ENCODE assay signal across 17 mouse cellular contexts in genomic region chr12:75827751-75828150, GRCm38 (mm10). TPM values are rescaled to one million over a fixed set of nuclear protein-coding genes. Genes with fewer than 3 reads are reported as not detected.
A peak's percentile ranks its signal among the peaks of the same experiment; 100 is the strongest.
DNase-seq lines count a peak whose midpoint lies in the region; ATAC-seq and TF ChIP-seq lines count a peak whose summit lies in the region.
"Had no signal": no experiment of that assay in that cellular context is flagged by ENCODE, and none has a peak within 500 bp of the region (broad histone marks: within the 10 kb centered on the region; RNA-seq: fewer than 3 reads in every experiment).

No protein-coding gene starts in this region.

- TF ChIP-seq POLR2A in embryonic fibroblast, embryonic 13.5 days (IDR thresholded peaks at IDR 0.05; ENCODE audit: low read depth, low read length) = no peak

- 0 out of 2 replicates have a peak overlapping the region, but pooled peaks have one; percentile 7 for H3K4me2 ChIP-seq in embryonic facial prominence, embryonic 14.5 days (ENCODE audit: low read depth, low read length)
- H3K4me2 ChIP-seq in lung, postnatal 0 days (replicated peaks; ENCODE audit: low read depth, low read length) = 0 out of 2 replicates have a peak overlapping the region, but pooled peaks have one; percentile 27
- H3K4me2 ChIP-seq: midbrain, embryonic 12.5 days; neural tube, embryonic 13.5 days had no signal

- no peaks in the 10 kb centered on the region for H3K9me3 ChIP-seq in embryonic facial prominence, embryonic 14.5 days (ENCODE audit: control insufficient read depth, low read length)
- H3K9me3 ChIP-seq in embryonic facial prominence, embryonic 10.5 days = no peaks in the 10 kb centered on the region
- no peaks in the 10 kb centered on the region for H3K9me3 ChIP-seq in lung, postnatal 0 days (ENCODE audit: low read length)
- H3K9me3 ChIP-seq: hindbrain, embryonic 10.5 days; midbrain, embryonic 12.5 days; neural tube, embryonic 13.5 days had no signal

- TF ChIP-seq CTCF in lung, postnatal 0 days (IDR thresholded peaks at IDR 0.05) = no peak
- TF ChIP-seq CTCF in embryonic fibroblast, embryonic 13.5 days (IDR thresholded peaks at IDR 0.05; ENCODE audit: borderline replicate concordance, insufficient read depth, low read length) = no peak

- peaks cover 11% of the 10 kb centered on the region for H3K4me1 ChIP-seq in embryonic facial prominence, embryonic 14.5 days (ENCODE audit: control insufficient read depth, insufficient read depth, low read length)
- peaks cover 54% of the 10 kb centered on the region for H3K4me1 ChIP-seq in embryonic facial prominence, embryonic 10.5 days
- peaks cover 5% of the 10 kb centered on the region; the same call in 1 of the 2 replicates for H3K4me1 ChIP-seq in lung, postnatal 0 days (ENCODE audit: insufficient read depth, low read depth, low read length)
- peaks cover 19% of the 10 kb centered on the region for H3K4me1 ChIP-seq in embryonic fibroblast, embryonic 13.5 days (ENCODE audit: control insufficient read depth, insufficient read depth, low read length)

- no peak overlapping the region for H3K27ac ChIP-seq in embryonic facial prominence, embryonic 14.5 days (replicated peaks; ENCODE audit: low read depth, low read length)
- no peak overlapping the region for H3K27ac ChIP-seq in embryonic facial prominence, embryonic 10.5 days (replicated peaks)
- H3K27ac ChIP-seq in lung, postnatal 0 days (ENCODE audit: low read length) = no peak overlapping the region
- peak overlapping the region; percentile 37; the same call in 1 of the 2 replicates for H3K27ac ChIP-seq in embryonic fibroblast, embryonic 13.5 days (ENCODE audit: insufficient read depth, low read length)
- H3K27ac ChIP-seq: hindbrain, embryonic 10.5 days; midbrain, embryonic 12.5 days; neural tube, embryonic 13.5 days had no signal

- no peak for ATAC-seq in embryonic facial prominence, embryonic 14.5 days (ENCODE audit: low read depth)
- no peak; the same call in 1 of the 2 replicates for ATAC-seq in lung, postnatal 0 days
- ATAC-seq: forebrain, embryonic 14.5 days had no signal

- no peaks in the 10 kb centered on the region for H3K36me3 ChIP-seq in embryonic facial prominence, embryonic 14.5 days (ENCODE audit: control insufficient read depth, insufficient read depth, low read length)
- peaks cover 14% of the 10 kb centered on the region for H3K36me3 ChIP-seq in embryonic facial prominence, embryonic 10.5 days (replicated peaks)
- no peaks in the 10 kb centered on the region for H3K36me3 ChIP-seq in lung, postnatal 0 days (ENCODE audit: insufficient read depth, low read length)
- H3K36me3 ChIP-seq: midbrain, embryonic 12.5 days; neural tube, embryonic 13.5 days had no signal

- no peak overlapping the region for H3K4me3 ChIP-seq in embryonic facial prominence, embryonic 14.5 days (ENCODE audit: low read depth, low read length)
- H3K4me3 ChIP-seq in embryonic facial prominence, embryonic 10.5 days = no peak overlapping the region
- no peak overlapping the region for H3K4me3 ChIP-seq in lung, postnatal 0 days (ENCODE audit: low read depth, low read length)
- no peak overlapping the region for H3K4me3 ChIP-seq in embryonic fibroblast, embryonic 13.5 days (ENCODE audit: insufficient read depth, low read length)
- H3K4me3 ChIP-seq: hindbrain, embryonic 10.5 days; midbrain, embryonic 12.5 days; neural tube, embryonic 13.5 days had no signal

- H3K27me3 ChIP-seq in embryonic facial prominence, embryonic 14.5 days (replicated peaks; ENCODE audit: control insufficient read depth, insufficient read depth, low read length) = 0 out of 2 replicates have a peak, but pooled peaks cover 3% of the 10 kb centered on the region
- H3K27me3 ChIP-seq in embryonic facial prominence, embryonic 10.5 days (replicated peaks; ENCODE audit: low read depth, poor library complexity, severe bottlenecking) = no peaks in the 10 kb centered on the region
- H3K27me3 ChIP-seq in lung, postnatal 0 days (replicated peaks; ENCODE audit: insufficient read depth, low read length) = no peaks in the 10 kb centered on the region
- H3K27me3 ChIP-seq: midbrain, embryonic 12.5 days; neural tube, embryonic 13.5 days had no signal

- WGBS in embryonic facial prominence, embryonic 14.5 days = 68% methylated on average over 15 of the region's 15 CpGs
- 80% methylated on average over 15 of the region's 15 CpGs for WGBS in embryonic facial prominence, embryonic 10.5 days
- WGBS in lung, postnatal 0 days = 70% methylated on average over 15 of the region's 15 CpGs

- peak; percentile 32 for DNase-seq in embryonic facial prominence, embryonic 14.5 days (ENCODE audit: low spot score)
- no peak for DNase-seq in embryonic facial prominence, embryonic 10.5 days (ENCODE audit: low spot score)
- DNase-seq in lung, postnatal 0 days (ENCODE audit: low spot score) = peak; percentile 29
- no peak for DNase-seq in lung, adult 18-20 months
- DNase-seq in urinary bladder, postnatal 14 days (ENCODE audit: low spot score) = peak; percentile 73
- no peak for DNase-seq in Muller cell, postnatal 12 days (ENCODE audit: inconsistent ontology term)
- no peak for DNase-seq in spleen, postnatal 4 days (ENCODE audit: low spot score in 2 of 2)
- DNase-seq: B cell, adult 2 months; cerebellum, adult 9-10 months; heart, adult 18-20 months; kidney, adult 11 months; liver had no signal

- H3K9ac ChIP-seq in embryonic facial prominence, embryonic 14.5 days (ENCODE audit: low read depth, low read length) = no peak overlapping the region
- H3K9ac ChIP-seq in lung, postnatal 0 days (replicated peaks; ENCODE audit: low read depth) = no peak overlapping the region
- H3K9ac ChIP-seq: midbrain, embryonic 12.5 days; neural tube, embryonic 13.5 days had no signal

- no peak for TF ChIP-seq EP300 in lung, postnatal 0 days (IDR thresholded peaks at IDR 0.05)

RNA-seq across cellular contexts. Expression of gene Syne2, which starts 9.8 kb away (rescaled TPM):
- polyA plus RNA-seq in embryonic facial prominence, embryonic 14.5 days (2014; fragmentation: Nextera tagmentation; extraction: Ambion mirVana) = 36.6 and 39.4 TPM in 2 replicates
- polyA plus RNA-seq in embryonic facial prominence, embryonic 10.5 days (2016; fragmentation: Nextera tagmentation; extraction: Ambion mirVana) = 94.6 and 95.3 TPM in 2 replicates
- 41.8 and 57.7 TPM in 2 replicates for polyA plus RNA-seq in lung, postnatal 0 days (2015; fragmentation: Nextera tagmentation; extraction: Ambion mirVana)
- polyA plus RNA-seq in embryonic fibroblast, embryonic 13.5 days (2011; ENCODE audit: insufficient read length, low read depth, missing spikeins) = 10.9 TPM in 2 replicates

Comparison
In these comparisons a context has a peak if more than half of its experiments do, and no peak if none do; other contexts are left out.
1. DNase-seq: peak in embryonic facial prominence, embryonic 14.5 days (single experiment), lung, postnatal 0 days (single experiment) and urinary bladder, postnatal 14 days (single experiment); none in embryonic facial prominence, embryonic 10.5 days (single experiment), lung, adult 18-20 months (0 of 2), Muller cell, postnatal 12 days (single experiment) and spleen, postnatal 4 days (0 of 2).